10 mouse cellular contexts compared by ENCODE assay signal in genomic region chr10:81300352-81300907, GRCm38 (mm10). TPM values are rescaled to one million over a fixed set of nuclear protein-coding genes. Genes with fewer than 3 reads are reported as not detected.
DNase-seq lines count a peak whose midpoint lies in the region; ATAC-seq and TF ChIP-seq lines count a peak whose summit lies in the region.
"Had no signal": no experiment of that assay in that cellular context is flagged by ENCODE, and none has a peak within 500 bp of the region (broad histone marks: within the 10 kb centered on the region; RNA-seq: fewer than 3 reads in every experiment).

No protein-coding gene starts in this region.

- no peak for TF ChIP-seq EP300 in stomach, postnatal 0 days (optimal IDR thresholded peaks at IDR 0.05)

- H3K9me3 ChIP-seq in midbrain, embryonic 10.5 days (replicated peaks), result no peaks in the 10 kb centered on the region
- no peaks in the 10 kb centered on the region for H3K9me3 ChIP-seq in midbrain, embryonic 14.5 days (ENCODE audit: control insufficient read depth, low read length)
- H3K9me3 ChIP-seq in stomach, postnatal 0 days (ENCODE audit: control insufficient read depth, low read length), result no peaks in the 10 kb centered on the region

- H3K9ac ChIP-seq in midbrain, embryonic 14.5 days (replicated peaks; ENCODE audit: low read length), result no peak overlapping the region
- H3K9ac ChIP-seq in stomach, postnatal 0 days (ENCODE audit: low read length), result peak overlapping the region; percentile 23

- peaks cover 43% of the 10 kb centered on the region for H3K36me3 ChIP-seq in midbrain, embryonic 10.5 days
- H3K36me3 ChIP-seq in midbrain, embryonic 14.5 days (ENCODE audit: control insufficient read depth, insufficient read depth, low read length), result no peaks in the 10 kb centered on the region
- no peaks in the 10 kb centered on the region for H3K36me3 ChIP-seq in stomach, postnatal 0 days (ENCODE audit: control insufficient read depth, insufficient read depth, low read length)

- H3K4me3 ChIP-seq in midbrain, embryonic 10.5 days, result no peak overlapping the region
- no peak overlapping the region for H3K4me3 ChIP-seq in midbrain, embryonic 14.5 days (replicated peaks; ENCODE audit: low read depth, low read length)
- no peak overlapping the region for H3K4me3 ChIP-seq in stomach, postnatal 0 days (ENCODE audit: low read depth, low read length)
- H3K4me3 ChIP-seq: erythroblast, embryonic 14.5 days had no signal

- H3K27me3 ChIP-seq in midbrain, embryonic 10.5 days (ENCODE audit: low read depth, poor library complexity, severe bottlenecking), result no peaks in the 10 kb centered on the region
- H3K27me3 ChIP-seq in midbrain, embryonic 14.5 days (ENCODE audit: control insufficient read depth, insufficient read depth, low read length), result no peaks in the 10 kb centered on the region
- H3K27me3 ChIP-seq in stomach, postnatal 0 days (ENCODE audit: control insufficient read depth, insufficient read depth, low read length), result no peaks in the 10 kb centered on the region

- ATAC-seq in midbrain, embryonic 14.5 days (ENCODE audit: low FRiP score, low TSS enrichment), result no peak
- no peak for ATAC-seq in stomach, postnatal 0 days (ENCODE audit: low FRiP score, low TSS enrichment)

- WGBS in midbrain, embryonic 10.5 days, result 88% methylated on average over 9 of the region's 9 CpGs
- WGBS in midbrain, embryonic 14.5 days, result 85% methylated on average over 9 of the region's 9 CpGs
- WGBS in stomach, postnatal 0 days, result 74% methylated on average over 9 of the region's 9 CpGs

- H3K27ac ChIP-seq in midbrain, embryonic 10.5 days (replicated peaks), result 0 out of 2 replicates have a peak overlapping the region, but pooled peaks have one; percentile 52
- H3K27ac ChIP-seq in midbrain, embryonic 14.5 days (replicated peaks; ENCODE audit: low read depth, low read length), result no peak overlapping the region
- no peak overlapping the region for H3K27ac ChIP-seq in stomach, postnatal 0 days (replicated peaks)

- H3K4me2 ChIP-seq in midbrain, embryonic 14.5 days (ENCODE audit: low read length), result no peak overlapping the region
- H3K4me2 ChIP-seq in stomach, postnatal 0 days (replicated peaks; ENCODE audit: low read depth), result no peak overlapping the region

- peak; percentile 91 for DNase-seq in heart, adult 11 months
- DNase-seq in heart, postnatal 4 days, result no peak
- DNase-seq in midbrain, embryonic 10.5 days (ENCODE audit: low spot score), result no peak
- no peak for DNase-seq in midbrain, embryonic 14.5 days
- peak; percentile 66 for DNase-seq in kidney, postnatal 10 days
- DNase-seq in stomach, postnatal 0 days (ENCODE audit: low spot score), result no peak
- no peak for DNase-seq in gastrocnemius, adult 8-10 months (ENCODE audit: low spot score in 2 of 2)
- no peak for DNase-seq in lung, postnatal 4 days
- DNase-seq: adrenal gland, postnatal 14 days had no signal

- peaks cover 81% of the 10 kb centered on the region for H3K4me1 ChIP-seq in midbrain, embryonic 10.5 days
- peaks cover 5% of the 10 kb centered on the region; the same call in 1 of the 2 replicates for H3K4me1 ChIP-seq in midbrain, embryonic 14.5 days (ENCODE audit: control insufficient read depth, insufficient read depth, low read length)
- H3K4me1 ChIP-seq in stomach, postnatal 0 days (replicated peaks; ENCODE audit: control insufficient read depth, insufficient read depth), result peaks cover 6% of the 10 kb centered on the region

- no peak for TF ChIP-seq CTCF in stomach, postnatal 0 days (IDR thresholded peaks at IDR 0.05; ENCODE audit: low read depth)

RNA-seq across cellular contexts. Expression of gene Pip5k1c, which starts 7.7 kb away (rescaled TPM):
- 10 to 100 TPM; 52.0 to 55.4 TPM for total RNA-seq in heart, postnatal 4 days (2021)
- polyA plus RNA-seq in midbrain, embryonic 10.5 days (2016; fragmentation: Nextera tagmentation; extraction: Ambion mirVana), result 55.0 and 60.8 TPM in 2 replicates
- 102 and 132 TPM in 2 replicates for polyA plus RNA-seq in midbrain, embryonic 14.5 days (2014; fragmentation: Nextera tagmentation; extraction: Ambion mirVana)
- polyA plus RNA-seq in stomach, postnatal 0 days (2015; fragmentation: Nextera tagmentation; extraction: Ambion mirVana), result 19.1 and 21.1 TPM in 2 replicates
- total RNA-seq in gastrocnemius, adult 8-10 months (2022), result 10 to 100 TPM; 18.5 to 22.8 (median 21.9) TPM

RNA-seq across cellular contexts. Expression of gene Tjp3, which starts 9.0 kb away (rescaled TPM):
- total RNA-seq in heart, postnatal 4 days (2021), result under 1 TPM in 1 of 2 experiments, not detected in 1; 0.50 TPM
- 6.5 and 6.9 TPM in 2 replicates for polyA plus RNA-seq in midbrain, embryonic 10.5 days (2016; fragmentation: Nextera tagmentation; extraction: Ambion mirVana)
- 4.4 and 5.7 TPM in 2 replicates for polyA plus RNA-seq in midbrain, embryonic 14.5 days (2014; fragmentation: Nextera tagmentation; extraction: Ambion mirVana)
- polyA plus RNA-seq in stomach, postnatal 0 days (2015; fragmentation: Nextera tagmentation; extraction: Ambion mirVana), result 42.5 and 46.0 TPM in 2 replicates
- total RNA-seq in gastrocnemius, adult 8-10 months (2022), result not detected

RNA-seq across cellular contexts. Expression of gene Cactin, which starts 20.5 kb away (rescaled TPM):
- total RNA-seq in heart, postnatal 4 days (2021), result 10 to 100 TPM; 20.7 to 21.0 TPM
- polyA plus RNA-seq in midbrain, embryonic 10.5 days (2016; fragmentation: Nextera tagmentation; extraction: Ambion mirVana), result 53.5 and 53.6 TPM in 2 replicates
- 22.6 and 22.8 TPM in 2 replicates for polyA plus RNA-seq in midbrain, embryonic 14.5 days (2014; fragmentation: Nextera tagmentation; extraction: Ambion mirVana)
- 16.2 and 16.6 TPM in 2 replicates for polyA plus RNA-seq in stomach, postnatal 0 days (2015; fragmentation: Nextera tagmentation; extraction: Ambion mirVana)
- 10 to 100 TPM in 1 of 4 experiments, 1 to 10 TPM in 3; 9.4 to 11.3 (median 9.8) TPM for total RNA-seq in gastrocnemius, adult 8-10 months (2022)

RNA-seq across cellular contexts. Expression of gene Tbxa2r, which starts 28.1 kb away (rescaled TPM):
- total RNA-seq in heart, postnatal 4 days (2021), result 1 to 10 TPM; 5.5 to 5.6 TPM
- 2.9 and 3.3 TPM in 2 replicates for polyA plus RNA-seq in midbrain, embryonic 10.5 days (2016; fragmentation: Nextera tagmentation; extraction: Ambion mirVana)
- polyA plus RNA-seq in midbrain, embryonic 14.5 days (2014; fragmentation: Nextera tagmentation; extraction: Ambion mirVana), result 2.9 and 3.7 TPM in 2 replicates
- polyA plus RNA-seq in stomach, postnatal 0 days (2015; fragmentation: Nextera tagmentation; extraction: Ambion mirVana), result 19.7 and 20.2 TPM in 2 replicates
- total RNA-seq in gastrocnemius, adult 8-10 months (2022), result under 1 TPM; 0.12 to 0.36 (median 0.19) TPM

RNA-seq across cellular contexts. Expression of gene Apba3, which starts 33.7 kb away (rescaled TPM):
- total RNA-seq in heart, postnatal 4 days (2021), result 10 to 100 TPM; 49.0 to 53.0 TPM
- 50.5 and 55.5 TPM in 2 replicates for polyA plus RNA-seq in midbrain, embryonic 10.5 days (2016; fragmentation: Nextera tagmentation; extraction: Ambion mirVana)
- polyA plus RNA-seq in midbrain, embryonic 14.5 days (2014; fragmentation: Nextera tagmentation; extraction: Ambion mirVana), result 25.1 and 27.5 TPM in 2 replicates
- 30.5 and 34.6 TPM in 2 replicates for polyA plus RNA-seq in stomach, postnatal 0 days (2015; fragmentation: Nextera tagmentation; extraction: Ambion mirVana)
- 100 to 1,000 TPM in 2 of 4 experiments, 10 to 100 TPM in 2; 94.6 to 106 (median 98.8) TPM for total RNA-seq in gastrocnemius, adult 8-10 months (2022)

Comparison
In these comparisons a context has a peak if more than half of its experiments do, and no peak if none do; other contexts are left out.
1. DNase-seq: peak in heart, adult 11 months (single experiment) and kidney, postnatal 10 days (single experiment); none in heart, postnatal 4 days (single experiment), midbrain, embryonic 10.5 days (single experiment), midbrain, embryonic 14.5 days (single experiment), stomach, postnatal 0 days (single experiment), gastrocnemius, adult 8-10 months (0 of 2) and lung, postnatal 4 days (0 of 2).